Mouse (Mus musculus) erythroblast, embryonic 14.5 days (primary cell): ENCODE data around the gene Exoc1.

ENCODE experiments used
- GATA1 ChIP-seq: IDR thresholded peaks from 2 replicates; pipeline ENCODE4 v1.6.1; 2012; ENCODE audit warnings: low read length, inconsistent platforms, mixed read lengths
- TAL1 ChIP-seq: IDR thresholded peaks from 3 replicates; pipeline ENCODE4 v1.6.1; 2012; ENCODE audit warnings: low read length, inconsistent platforms, mixed read lengths

DNA sequence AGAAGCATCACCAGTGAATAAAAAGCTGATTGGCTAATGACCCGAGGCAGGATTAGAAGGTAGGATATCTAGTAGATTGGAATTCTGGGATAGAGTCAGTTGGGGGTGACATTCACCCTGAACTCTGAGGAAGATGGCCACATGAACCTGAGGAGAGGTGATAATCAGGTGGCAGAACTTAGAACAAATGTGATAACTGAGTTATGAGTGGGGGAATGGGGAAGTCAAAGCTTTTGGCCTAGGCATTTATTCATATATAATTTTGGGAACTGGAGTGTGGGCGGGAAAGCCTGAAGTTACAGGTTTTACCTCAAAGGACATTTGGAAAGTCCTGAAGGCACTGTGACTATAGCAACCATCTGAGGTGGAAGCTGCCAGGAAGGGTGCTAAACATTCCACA, 56.3 kb downstream of the Exoc1 start:
- TF ChIP-seq GATA1 (no peak), TAL1 (no peak)
